Mouse (Mus musculus) megakaryocyte, embryonic 14.5 days (primary cell): Measurements from ENCODE around the gene Ank. TPM values are rescaled to one million over a fixed set of nuclear protein-coding genes. Genes with fewer than 3 reads are reported as not detected.

Experiments
- H3K27me3 ChIP-seq: replicated peaks from 2 replicates; pipeline ENCODE3; 2012; ENCODE audit warnings: inconsistent platforms
- H3K36me3 ChIP-seq: replicated peaks from 2 replicates; pipeline ENCODE3; 2012; ENCODE audit warnings: low read length, inconsistent platforms, mixed read lengths
- H3K4me1 ChIP-seq: 2 replicates; pipeline ENCODE4 v1.6.1; 2012; ENCODE audit warnings: inconsistent platforms
- H3K4me3 ChIP-seq: replicated peaks from 2 replicates; pipeline ENCODE3; 2012; ENCODE audit warnings: moderate library complexity, mild to moderate bottlenecking, inconsistent platforms
- H3K9me3 ChIP-seq: 2 replicates; pipeline ENCODE4 v1.6.1; 2012; ENCODE audit warnings: inconsistent platforms
- FLI1 ChIP-seq: IDR thresholded peaks from 2 replicates; pipeline ENCODE4 v1.6.1; 2012; ENCODE audit warnings: low read length, inconsistent platforms, mixed read lengths
- GATA1 ChIP-seq: IDR thresholded peaks from 3 replicates; pipeline ENCODE4 v1.6.1; 2012; ENCODE audit warnings: mixed read lengths, low read length, inconsistent platforms, borderline replicate concordance
- polyA plus RNA-seq: library from polyadenylated mRNA; stranded (reverse); fragments of >175 nt; gene quantifications from 2 replicates; pipeline ENCODE4 v1.2.3, GENCODE M21; 2012; ENCODE audit warnings: low replicate concordance; ENCODE audit not compliant: insufficient read depth

Ank gene
- polyA plus RNA-seq, 1 experiment, result 5.0 TPM

DNA sequence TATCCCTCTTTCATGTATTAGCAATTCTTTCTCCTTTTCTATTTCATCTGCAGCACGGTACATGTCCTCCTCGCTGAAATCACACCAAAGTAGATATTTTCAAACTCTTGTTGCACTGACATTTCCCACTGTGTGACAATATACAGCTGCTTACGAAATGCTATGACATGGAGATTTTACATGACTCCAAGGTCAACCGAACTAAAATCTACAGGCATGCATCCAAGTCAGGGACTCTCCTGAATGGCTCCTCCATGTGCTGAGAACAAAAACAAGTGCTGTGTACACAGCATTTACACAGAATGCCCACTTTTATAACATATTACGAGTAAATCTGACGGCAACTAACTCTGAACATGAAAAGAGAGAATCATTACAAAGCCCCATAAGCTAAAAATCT is 156.8 kb downstream of the Ank start:
- TF ChIP-seq FLI1 (no peak), GATA1 (no peak)
- no peaks in the 10 kb centered on the region for H3K9me3 ChIP-seq
- peaks cover 97% of the 10 kb centered on the region for H3K4me1 ChIP-seq
- H3K36me3 ChIP-seq, result peaks cover 85% of the 10 kb centered on the region
- H3K27me3 ChIP-seq, result no peaks in the 10 kb centered on the region
- no peak overlapping the region for H3K4me3 ChIP-seq

DNA sequence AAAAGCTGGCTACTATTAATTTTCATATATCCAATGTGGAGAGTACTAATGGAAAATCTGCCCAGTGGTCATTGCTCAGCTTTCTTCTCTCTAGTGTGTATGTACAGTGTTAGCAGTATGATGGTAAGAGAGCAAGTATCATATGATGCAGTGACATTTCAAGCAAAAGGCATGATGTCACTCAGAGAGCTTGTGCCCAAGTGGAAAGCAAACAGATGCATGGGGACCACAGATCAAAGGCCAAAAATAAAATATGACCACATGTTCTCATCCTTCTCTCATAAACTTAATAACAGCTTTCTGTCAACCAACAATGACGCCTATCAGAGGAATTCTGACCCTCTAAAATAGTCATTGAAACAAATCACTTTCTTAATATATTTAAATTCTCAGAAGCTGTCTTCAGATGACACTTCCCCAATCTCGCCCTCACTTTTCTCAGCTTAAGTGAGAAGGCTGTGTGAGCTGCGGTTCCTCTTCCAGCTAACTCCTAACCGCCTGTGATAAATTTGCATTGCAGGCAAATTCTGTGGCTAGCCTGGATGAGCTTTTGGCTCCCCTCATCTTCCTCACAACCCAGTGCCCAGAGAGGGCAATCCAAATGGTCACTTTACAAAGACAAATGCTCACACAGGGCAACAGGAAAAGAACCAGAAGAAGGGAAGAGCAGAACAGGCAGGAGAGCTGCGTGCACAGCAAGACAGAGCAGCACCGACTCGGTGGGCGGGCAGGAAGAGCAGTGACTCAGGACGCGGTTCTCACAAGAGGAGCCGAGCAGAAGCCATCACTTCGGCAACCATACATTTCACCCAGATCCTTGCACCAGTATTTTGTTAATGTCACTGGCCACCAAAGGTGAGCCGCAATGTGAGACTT is 158.8 kb downstream of the Ank start:
- H3K9me3 ChIP-seq, result no peaks in the 10 kb centered on the region
- H3K27me3 ChIP-seq, result no peaks in the 10 kb centered on the region
- TF ChIP-seq FLI1 (no peak), GATA1 (no peak)
- peaks cover 91% of the 10 kb centered on the region for H3K4me1 ChIP-seq
- H3K4me3 ChIP-seq, result peak overlapping the region; percentile 87
- H3K36me3 ChIP-seq, result peaks cover 76% of the 10 kb centered on the region

DNA sequence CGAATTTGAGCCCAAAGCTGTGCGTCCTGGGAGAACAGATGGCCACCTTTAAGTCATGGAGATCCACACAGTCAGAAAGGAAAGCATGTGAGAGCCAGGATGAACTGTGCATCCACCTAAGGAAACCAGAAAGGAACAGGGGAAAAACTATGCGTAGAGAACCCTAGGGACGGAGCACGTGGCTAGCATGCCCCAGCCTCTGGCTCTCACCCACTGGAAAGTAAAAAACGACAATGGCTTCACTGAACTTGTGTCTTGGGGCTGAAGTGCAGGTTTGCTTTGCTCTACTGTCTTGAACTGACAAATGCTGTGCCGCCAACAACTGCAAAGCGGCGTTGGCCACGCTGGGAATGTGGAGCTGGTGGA is 159.4 kb downstream of the Ank start:
- Histone ChIP-seq H3K4me3 (peak overlapping the region; percentile 87), H3K36me3 (peaks cover 71% of the 10 kb centered on the region), H3K27me3 (no peaks in the 10 kb centered on the region), H3K4me1 (peaks cover 87% of the 10 kb centered on the region), H3K9me3 (no peaks in the 10 kb centered on the region)
- TF ChIP-seq GATA1 (no peak), FLI1 (no peak)

DNA sequence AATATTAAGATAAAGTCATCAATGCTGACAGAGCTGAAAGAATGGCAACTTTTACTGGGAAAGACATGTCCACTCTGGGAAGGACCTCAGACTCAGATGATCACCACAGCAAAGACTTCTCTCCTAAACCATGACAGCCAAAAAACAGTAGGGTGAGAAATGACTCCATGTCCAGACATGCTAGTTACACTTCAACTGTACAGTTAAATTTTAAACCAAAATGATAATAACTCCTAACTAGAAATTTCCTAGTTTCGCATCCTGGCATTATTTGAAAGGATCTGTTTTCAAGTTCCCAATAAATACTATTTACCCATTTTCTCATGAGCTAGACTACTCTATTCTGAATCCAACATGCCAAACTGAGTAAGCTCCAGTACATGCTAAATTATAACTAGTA is 159.8 kb downstream of the Ank start:
- peak overlapping the region; percentile 87 for H3K4me3 ChIP-seq
- peaks cover 87% of the 10 kb centered on the region for H3K4me1 ChIP-seq
- TF ChIP-seq FLI1, result no peak
- no peak for TF ChIP-seq GATA1
- H3K36me3 ChIP-seq, result peaks cover 67% of the 10 kb centered on the region
- no peaks in the 10 kb centered on the region for H3K27me3 ChIP-seq
- H3K9me3 ChIP-seq, result no peaks in the 10 kb centered on the region

DNA sequence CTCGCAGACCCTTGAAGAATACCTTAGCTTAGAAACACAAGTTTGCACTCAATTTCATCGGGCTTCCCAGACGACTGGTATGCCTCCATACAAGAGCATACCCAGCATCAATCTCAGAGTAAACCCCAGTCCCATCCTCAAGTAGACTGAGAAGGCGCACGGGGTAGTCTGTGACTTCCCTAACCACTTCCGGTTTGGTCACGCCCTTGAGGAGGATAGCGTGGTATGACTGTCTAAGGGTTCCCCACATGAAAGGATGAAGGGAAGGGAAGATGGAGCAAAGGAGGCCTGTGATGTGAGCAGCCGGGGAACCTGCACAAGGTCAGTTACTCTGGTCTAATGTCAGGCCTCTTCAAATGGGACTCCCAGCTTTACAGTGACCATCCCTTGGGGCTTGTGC is 161.3 kb downstream of the Ank start:
- no peak for TF ChIP-seq GATA1
- no peak for TF ChIP-seq FLI1
- Histone ChIP-seq H3K4me1 (peaks cover 76% of the 10 kb centered on the region), H3K36me3 (peaks cover 55% of the 10 kb centered on the region), H3K9me3 (no peaks in the 10 kb centered on the region), H3K4me3 (peak overlapping the region; percentile 78), H3K27me3 (no peaks in the 10 kb centered on the region)

DNA sequence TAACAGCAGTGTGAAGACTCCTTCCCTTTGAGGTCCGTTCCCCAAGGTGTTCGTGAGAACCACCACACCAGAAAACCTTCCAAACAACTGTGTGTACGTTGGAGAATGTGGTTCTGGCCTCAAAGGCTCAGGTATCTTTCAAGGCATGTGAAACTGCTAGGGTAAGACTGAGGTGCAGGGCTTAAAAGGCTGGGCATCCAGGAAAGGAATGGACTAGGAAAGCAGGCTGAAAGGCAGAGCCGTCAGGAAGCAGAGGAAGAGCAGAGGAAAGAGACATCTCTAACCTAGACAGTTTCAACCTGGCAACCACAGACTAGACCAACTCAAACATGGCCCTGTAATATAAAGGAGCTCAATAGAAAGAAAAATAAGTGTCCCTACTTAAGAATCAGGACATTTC is 162.6 kb downstream of the Ank start:
- Histone ChIP-seq H3K27me3 (no peaks in the 10 kb centered on the region), H3K36me3 (peaks cover 43% of the 10 kb centered on the region), H3K9me3 (no peaks in the 10 kb centered on the region), H3K4me3 (peak overlapping the region; percentile 95), H3K4me1 (peaks cover 63% of the 10 kb centered on the region)
- TF ChIP-seq GATA1 (no peak), FLI1 (no peak)

DNA sequence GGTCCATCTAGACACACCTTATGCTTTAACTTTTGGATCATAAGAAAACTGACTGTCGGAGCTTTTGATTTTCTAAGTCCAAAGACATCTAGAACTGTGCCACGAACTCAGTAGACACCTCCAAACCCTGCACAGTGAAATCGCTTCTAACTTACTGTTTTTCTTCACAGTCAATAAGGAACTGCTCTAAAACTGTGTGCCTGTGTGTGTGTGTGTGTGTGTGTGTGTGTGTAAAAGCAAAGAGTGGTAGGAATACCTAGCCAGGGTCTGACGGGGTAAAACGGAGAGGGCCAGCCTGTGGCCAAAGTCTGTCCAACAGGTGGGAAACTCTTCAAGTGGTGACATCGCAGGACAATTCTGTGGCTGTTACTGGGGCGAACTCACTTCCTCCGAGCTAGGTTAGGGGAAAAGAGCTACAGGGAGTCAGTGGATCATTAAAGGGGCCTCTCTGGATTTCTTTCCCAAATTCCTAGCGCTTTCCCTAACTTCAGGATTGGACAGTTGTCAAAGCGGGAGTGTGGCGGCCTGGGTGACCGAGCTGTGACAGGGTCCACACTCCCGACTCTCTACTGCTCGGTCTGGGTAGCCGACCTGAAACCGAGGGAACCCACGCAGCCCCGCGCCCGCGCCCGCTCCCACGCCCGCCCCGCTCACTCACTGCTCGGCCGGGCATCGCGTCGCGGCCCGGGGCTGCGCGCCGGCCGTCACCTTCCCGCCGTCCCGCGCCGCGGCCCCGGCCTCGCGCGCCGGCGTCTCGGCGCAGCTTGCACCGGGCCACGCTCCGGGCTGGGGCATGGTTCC is 163.5 kb downstream of the Ank start:
- no peak for TF ChIP-seq FLI1
- no peak for TF ChIP-seq GATA1
- H3K9me3 ChIP-seq, result no peaks in the 10 kb centered on the region
- peaks cover 35% of the 10 kb centered on the region for H3K36me3 ChIP-seq
- H3K27me3 ChIP-seq, result peaks cover 4% of the 10 kb centered on the region
- H3K4me1 ChIP-seq, result peaks cover 53% of the 10 kb centered on the region
- H3K4me3 ChIP-seq, result peak overlapping the region; percentile 95

DNA sequence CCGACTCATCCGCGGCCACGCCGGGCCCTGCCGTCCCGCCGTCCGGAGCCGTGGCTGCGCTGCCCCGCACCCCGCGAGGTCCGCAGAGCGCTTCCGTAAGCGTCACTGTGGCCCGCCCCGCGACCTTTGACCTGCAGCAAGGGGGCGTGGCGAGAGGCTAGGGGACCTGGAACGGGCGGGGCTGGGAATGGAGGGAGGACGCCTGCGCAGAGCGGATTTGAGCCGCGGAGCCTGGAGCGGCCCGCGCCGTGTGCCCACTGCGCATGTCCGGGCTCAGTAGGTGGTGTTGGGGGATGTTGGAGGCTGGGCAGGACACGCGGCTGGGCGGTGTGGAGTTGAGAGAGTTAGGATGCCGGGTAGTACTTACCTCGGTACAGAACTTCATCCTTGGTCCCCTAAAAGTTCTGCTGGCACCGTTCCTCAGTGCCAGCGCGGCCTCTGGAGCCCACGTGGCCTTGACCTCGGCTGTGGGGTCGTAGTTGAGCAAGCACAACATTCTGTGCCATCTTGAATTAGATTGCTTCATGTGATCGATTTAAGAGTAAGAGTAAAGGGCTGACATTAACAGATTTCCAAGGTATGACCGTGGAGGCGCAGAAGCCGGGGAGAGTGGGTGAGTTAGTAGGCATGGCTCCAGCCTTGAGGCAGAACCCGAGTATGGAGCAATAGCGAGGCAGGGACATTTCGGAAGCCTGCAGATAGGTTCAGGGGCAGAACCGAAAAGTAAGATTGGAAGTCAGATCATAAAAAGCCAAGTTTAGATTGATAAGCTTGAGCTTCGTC is 164.3 kb downstream of the Ank start, which contains the start of gene Otulin:
Otulin (minus strand) TSS at position 93 of the 783 bp plus-strand sequence.
- Histone ChIP-seq H3K27me3 (peaks cover 4% of the 10 kb centered on the region), H3K4me3 (peak within 1 kb of the TSS; percentile 95), H3K9me3 (no peaks in the 10 kb centered on the region), H3K36me3 (peaks cover 31% of the 10 kb centered on the region), H3K4me1 (peaks cover 46% of the 10 kb centered on the region)
- TF ChIP-seq FLI1 (no peak), GATA1 (no peak)

DNA sequence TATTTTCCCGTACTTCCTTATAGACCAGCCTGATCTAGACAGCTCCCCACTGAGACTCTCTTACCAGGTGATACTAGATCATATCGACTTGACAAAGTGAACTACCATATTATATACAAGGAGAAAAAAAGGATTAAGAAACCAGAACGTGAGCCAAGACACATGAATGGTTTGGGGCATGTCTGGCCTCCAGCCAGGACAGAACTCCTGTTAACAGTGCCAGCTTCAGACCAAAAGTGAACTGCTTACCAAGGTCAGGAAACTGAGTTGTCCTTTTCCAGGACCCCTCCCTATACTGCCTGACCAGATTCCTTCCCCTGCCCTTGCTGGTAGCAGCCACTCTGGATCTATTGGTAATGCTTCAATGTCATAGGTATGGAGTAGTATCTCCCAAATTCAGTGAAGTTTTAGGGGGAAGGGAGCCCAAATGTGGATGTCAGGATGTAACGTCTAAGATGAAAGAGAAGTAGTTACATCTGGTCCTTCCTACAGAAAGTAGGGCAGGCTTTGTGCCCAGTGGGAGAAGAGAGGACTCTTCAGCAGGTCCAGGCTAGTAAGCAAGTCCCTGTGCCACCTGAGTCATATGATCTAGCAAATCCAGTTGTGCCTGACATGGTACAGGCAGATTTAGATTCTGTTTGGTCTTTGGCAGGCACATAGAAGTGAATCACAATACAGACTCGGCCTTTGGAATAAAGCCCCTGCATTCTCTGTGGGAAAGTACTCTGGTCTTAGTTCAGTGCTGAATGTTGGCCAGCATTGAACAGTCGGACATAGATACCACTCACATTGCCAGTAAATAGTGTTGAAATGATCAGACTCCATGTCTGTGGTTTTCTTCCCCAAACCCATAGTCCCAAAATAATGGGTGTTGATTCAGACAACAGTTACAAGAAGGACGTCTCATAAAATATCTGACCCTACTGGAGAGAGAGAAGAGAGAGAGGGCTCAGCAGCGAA is 167.7 kb downstream of the Ank start:
- Histone ChIP-seq H3K4me3 (no peak overlapping the region), H3K4me1 (peaks cover 11% of the 10 kb centered on the region), H3K36me3 (no peaks in the 10 kb centered on the region), H3K9me3 (no peaks in the 10 kb centered on the region), H3K27me3 (peaks cover 4% of the 10 kb centered on the region)
- TF ChIP-seq GATA1, result no peak
- TF ChIP-seq FLI1, result no peak
